Mouse (Mus musculus) left cerebral cortex, adult 18-20 months (tissue): Measurements from ENCODE around the gene Olfm3. TPM values are rescaled to one million over a fixed set of nuclear protein-coding genes. Genes with fewer than 3 reads are reported as not detected.

ENCODE experiments used
- DNase-seq, 2 experiments: peaks; one replicate each; pipeline ENCODE4 v3.0.0; 2021 to 2022; ENCODE audit warnings: low spot score in 2 of 2, mixed read lengths in 1 of 2
- long read RNA-seq, 2 experiments: library from polyadenylated mRNA; stranded (forward); transcript quantifications; one replicate each; pipeline ENCODE4 v2.0.0; 2021
- total RNA-seq, 2 experiments: library from RNA; stranded (reverse); gene quantifications; 2 replicates each; pipeline ENCODE4 v1.2.3; 2021

Olfm3 gene
- total RNA-seq = 10 to 100 TPM; 36.8 to 40.1 TPM
- long read RNA-seq, experiment 1, full-length matches to known transcripts = 17 of 17 reads
- long read RNA-seq, experiment 1, partial matches to known transcripts = 0 of 17 reads
- long read RNA-seq, experiment 1, other reads (novel, unspliced or antisense) = 0 of 17 reads
- long read RNA-seq, experiment 2, full-length matches to known transcripts = 17 of 21 reads
- long read RNA-seq, experiment 2, partial matches to known transcripts = 3 of 21 reads
- long read RNA-seq, experiment 2, other reads (novel, unspliced or antisense) = 1 of 21 reads

DNA sequence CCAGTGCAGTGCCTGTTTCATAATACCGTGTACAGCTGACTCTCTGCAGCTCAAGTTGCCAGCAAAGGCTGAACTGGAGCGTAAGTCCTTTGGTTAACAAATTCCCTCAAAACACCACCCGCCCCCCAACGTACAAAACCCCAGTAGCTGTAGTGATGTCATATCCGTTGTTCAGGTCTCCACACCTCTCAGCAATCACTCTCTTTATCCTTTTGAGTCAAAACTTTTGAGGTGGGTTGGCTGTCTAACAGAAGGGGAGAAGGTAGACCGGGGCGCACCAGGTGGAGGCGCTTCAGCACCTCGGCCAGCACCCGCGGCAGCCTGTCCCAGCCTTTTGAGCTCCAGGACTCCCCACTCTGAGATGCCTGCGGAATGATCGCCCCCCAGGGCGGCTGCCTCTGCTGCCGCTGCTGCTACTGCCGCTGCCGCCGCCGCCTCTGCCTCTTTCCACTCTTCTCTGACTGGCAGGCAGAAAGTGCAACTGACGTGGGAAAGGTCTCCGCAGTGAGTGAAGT is at the start of gene Olfm3:
Olfm3 (plus strand) TSS at position 155 of the 515 bp plus-strand sequence.
- peak; percentile 41 to 60 for DNase-seq

DNA sequence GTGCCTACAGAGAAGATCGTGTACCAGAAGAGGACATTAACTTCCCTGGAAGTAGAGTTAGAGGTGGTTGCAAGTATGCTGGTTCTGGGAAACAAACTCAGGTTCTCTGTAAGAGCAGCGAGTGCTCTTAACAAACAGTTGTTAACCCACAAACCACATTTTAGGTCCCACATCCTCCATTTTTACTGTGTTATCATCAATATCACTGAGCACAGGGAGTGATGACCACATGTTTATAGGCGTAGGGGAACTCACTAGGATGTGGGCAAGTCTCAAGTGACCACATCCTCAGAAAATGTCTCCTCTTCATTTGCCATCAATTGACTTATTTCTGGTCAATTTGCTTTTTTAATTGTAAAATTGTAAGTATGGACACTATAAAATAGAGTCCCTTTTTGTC is 14.1 kb upstream of the Olfm3 start:
- DNase-seq = no peak

DNA sequence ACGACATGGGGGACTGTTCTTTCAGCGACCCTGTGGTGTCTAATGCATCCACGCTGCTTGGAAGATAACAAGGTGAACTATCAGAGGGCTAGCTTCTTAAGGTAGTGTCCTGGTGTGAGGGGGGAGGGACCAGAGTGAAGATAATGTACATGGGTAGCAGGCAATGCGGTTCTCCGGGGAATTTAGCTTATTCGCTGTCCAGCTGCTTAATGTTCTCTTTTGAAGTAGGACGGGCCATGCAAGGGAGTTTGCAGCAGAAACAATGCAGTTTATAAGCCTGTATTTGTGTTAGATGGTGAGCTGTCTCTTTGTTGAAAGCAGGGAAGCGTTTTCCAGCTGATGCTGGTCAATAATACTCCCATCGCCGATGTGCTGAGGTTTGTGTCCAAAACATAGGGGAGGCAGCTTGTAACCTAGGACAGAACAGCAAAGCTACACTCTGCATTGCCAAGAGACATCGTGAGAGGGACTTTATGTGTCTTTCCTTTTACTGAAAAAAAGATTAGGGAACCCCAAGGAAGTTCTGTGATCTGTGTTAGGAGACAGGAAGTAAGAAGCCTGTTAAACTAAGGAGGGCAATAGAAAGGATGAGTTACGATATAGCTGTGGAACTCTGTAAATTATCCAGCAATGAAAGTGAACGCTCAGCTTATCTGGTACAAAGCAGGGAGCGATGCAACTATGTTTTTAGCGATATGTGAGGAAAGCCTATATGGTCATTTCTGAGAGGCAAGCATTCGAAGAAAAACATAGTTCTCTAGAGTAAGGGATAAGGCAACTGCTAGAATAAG is 950 bp downstream of the Olfm3 start:
- peak; percentile 3 to 6 for DNase-seq

- DNase-seq = no peak
These were observed 3.7 kb downstream of the Olfm3 start for GRCm38 (mm10) chr3:114907537-114907936.

DNA sequence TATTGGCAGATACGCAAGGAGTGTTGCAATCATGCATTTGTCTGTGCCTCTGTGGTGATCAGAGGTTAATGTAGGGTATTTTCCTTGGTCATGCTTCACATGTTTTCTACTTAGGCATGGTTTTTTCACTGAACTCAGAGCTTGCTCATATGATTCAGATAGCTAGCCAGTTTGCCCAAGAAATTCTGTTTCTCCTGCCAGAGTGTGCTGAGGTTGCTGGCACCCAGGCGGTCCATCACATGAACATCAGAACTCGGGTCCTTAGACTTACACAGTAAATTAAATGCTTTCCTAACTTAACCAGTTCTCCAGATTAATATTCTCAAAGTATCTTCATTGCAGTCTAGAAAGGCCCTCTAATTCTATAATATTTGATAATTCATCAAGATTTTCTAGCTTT is 5.0 kb downstream of the Olfm3 start:
- no peak for DNase-seq

- DNase-seq = no peak
These were observed 16.2 kb downstream of the Olfm3 start for GRCm38 (mm10) chr3:114920102-114920501.

DNA sequence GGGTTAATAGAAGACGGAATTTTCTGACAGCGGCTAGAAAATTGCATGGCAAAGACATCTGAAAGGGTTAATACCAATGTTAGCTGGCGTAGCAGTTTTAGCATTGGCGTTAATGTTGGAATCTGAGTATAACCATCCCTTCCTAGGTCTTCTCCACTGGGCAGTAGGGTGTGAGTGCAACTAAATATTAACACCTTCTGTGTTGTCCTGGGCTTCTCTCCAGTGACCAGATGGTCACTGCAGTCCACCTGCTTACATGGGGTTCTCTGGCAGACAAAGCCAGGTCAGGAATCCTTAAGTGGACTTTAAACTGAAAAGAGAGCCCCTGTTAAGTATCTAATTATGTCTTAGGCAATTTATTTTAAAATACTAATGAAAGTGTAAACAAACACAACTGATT is 25.7 kb downstream of the Olfm3 start:
- no peak for DNase-seq

- DNase-seq = no peak
These were observed 26.5 kb downstream of the Olfm3 start for GRCm38 (mm10) chr3:114930336-114930735.

- DNase-seq = no peak
These were observed 26.9 kb downstream of the Olfm3 start for GRCm38 (mm10) chr3:114930796-114931195.

- DNase-seq = no peak
These were observed 29.0 kb downstream of the Olfm3 start for GRCm38 (mm10) chr3:114932881-114933280.

- DNase-seq = no peak
These were observed 51.0 kb downstream of the Olfm3 start for GRCm38 (mm10) chr3:114954904-114955303.

GRCm38 (mm10) chr3:114959311-114959967 is 55.6 kb downstream of the Olfm3 start:
- DNase-seq = no peak

DNA sequence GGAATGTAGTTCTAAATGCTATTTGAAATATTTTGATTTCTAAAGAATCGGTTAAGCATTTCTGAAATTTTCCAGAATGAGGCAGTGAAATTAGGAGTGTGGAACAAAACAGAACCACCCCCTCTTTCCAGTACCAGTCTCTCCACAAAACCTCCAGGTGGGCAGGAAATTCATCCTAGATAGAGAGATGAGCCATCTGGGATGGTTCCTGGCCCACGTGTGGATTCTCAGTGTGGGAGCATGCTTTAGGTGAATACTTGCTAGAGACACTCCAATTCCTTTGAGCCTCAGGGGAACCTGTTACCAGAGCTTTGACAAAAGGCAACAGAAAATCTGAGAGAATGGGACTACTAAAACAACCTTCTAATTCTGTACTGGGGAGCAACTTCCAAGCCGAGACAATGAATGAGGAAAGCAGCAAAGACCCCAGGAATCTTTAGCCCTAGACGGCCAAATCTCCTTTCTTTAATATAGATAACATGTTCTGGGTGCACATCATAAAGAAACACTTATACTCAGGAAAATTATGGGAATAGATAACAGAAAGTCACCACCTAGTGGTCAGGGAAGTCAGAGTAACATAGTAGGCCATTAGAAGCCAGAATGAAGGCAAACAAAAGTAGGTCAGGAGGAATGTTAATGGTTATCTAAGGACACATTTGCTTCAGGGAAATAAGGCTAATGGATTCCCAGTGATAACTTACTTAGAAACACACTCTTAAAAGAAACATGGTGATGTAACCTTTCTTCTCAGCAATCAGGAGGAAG is 58.6 kb downstream of the Olfm3 start:
- peak; percentile 13 to 33 for DNase-seq

- DNase-seq = no peak
These were observed 67.3 kb downstream of the Olfm3 start for GRCm38 (mm10) chr3:114971183-114971582.

GRCm38 (mm10) chr3:114972522-114972921 is 68.6 kb downstream of the Olfm3 start:
- no peak for DNase-seq

DNA sequence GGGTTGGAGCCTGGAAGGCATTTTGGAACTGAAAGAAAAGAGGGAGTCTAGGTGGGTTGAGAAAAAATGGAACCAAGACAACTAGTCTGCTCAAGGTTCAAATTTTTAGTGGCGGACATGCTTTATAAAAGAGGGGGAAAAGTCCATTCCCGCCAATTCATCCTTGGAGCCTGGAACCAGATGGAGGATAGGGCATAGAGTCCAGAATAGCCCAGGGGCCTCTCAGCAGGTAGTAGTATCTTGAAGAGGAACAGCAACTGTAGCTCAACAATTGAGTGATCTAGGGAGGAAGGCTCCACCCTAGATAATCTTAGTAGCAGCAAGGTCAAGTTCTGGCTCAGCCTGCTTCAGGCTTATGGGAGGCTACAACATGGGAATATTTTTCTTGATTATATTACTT is 87.0 kb downstream of the Olfm3 start:
- no peak for DNase-seq

DNA sequence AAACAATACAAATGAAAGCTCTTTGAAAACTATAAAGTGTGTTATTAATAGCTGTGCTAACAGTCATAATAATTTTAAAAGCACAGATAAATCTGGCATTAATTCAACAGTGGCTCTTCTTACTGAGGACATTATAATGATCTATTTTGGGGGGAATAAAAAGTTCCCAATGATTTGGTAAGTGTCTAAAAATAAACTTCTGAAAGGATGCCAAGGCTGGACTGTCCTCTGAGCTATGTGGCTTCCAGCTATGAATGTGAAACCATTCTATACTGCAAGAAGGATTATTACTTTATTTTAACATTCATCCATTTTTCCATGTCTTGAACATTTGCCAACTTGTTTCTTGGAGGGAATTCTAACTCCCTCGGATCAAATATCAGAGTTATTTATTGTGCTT is 92.1 kb downstream of the Olfm3 start:
- DNase-seq = no peak

DNA sequence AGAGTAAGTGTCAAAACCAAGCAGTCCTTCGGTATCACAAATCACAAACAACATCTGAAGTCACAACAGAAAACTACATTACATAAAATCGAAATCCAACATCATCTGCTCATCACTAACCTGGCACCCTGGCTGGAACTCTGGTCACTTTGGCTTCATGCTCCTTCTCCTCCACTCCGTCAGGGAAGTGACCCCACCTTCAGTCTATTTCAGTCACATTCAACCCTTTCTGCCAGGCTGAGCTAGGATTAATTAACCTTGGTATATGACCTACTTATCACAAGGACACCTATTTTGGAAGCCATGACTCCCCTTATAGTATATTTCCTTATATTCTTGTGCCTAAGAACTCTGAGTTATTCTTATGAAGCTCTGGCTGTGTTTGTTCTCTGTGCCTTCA is 123.7 kb downstream of the Olfm3 start:
- no peak for DNase-seq

DNA sequence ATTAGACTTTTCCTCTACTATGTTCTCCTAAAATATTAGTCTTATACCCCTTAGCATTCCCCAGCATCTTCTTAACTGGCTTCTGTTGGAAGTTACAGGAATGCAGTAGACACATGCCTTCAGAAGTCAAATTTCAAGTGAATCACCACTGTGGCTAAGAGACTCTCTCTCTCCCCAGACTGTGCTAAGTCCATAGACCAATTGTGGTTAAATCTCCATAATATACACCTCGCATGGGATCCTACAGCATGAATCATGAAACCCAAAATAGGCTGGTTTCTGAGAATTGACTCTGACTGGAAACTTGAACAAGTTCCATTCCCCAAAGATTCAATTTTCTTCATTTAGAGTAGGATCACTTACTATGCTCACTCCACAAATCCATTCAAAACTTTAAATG is 124.2 kb downstream of the Olfm3 start:
- DNase-seq = no peak

DNA sequence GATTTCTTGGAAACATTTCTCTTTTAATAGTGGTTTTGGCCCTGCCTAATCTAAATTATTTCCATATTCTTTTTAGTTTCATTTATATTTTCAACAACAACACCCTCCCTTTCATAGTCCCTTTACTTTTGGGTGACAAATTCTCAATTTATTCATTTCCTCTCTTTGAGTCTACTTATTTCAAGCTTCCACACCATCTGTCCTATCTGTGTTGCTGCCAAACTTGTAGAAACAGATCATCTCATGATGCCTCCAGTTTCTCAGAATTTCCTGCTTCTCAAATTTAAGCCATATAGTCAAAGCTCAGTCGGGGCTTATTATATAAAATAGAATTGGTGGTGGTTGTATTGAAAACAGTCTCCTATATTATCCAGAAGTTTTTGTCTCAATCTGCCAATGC is 124.7 kb downstream of the Olfm3 start:
- peak; percentile 49 to 55 for DNase-seq

DNA sequence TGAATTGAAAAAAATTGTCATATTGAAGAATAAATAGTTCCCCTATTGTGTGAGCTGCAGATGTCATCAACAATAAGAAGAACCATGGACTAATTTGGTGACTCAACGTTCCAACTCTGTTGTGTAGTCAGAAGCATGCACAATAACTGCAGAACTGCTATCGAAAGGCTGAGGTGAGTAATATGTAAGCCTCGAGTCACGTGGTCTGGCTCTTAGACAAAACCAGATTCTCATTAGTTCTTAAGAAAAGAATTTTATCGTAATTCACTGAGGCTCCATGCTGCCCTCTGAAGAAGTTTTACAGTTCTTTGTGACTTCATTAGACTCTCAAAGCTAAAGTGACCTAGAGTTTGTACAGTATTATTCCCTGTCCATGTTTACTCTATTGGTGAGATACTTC is 145.2 kb downstream of the Olfm3 start:
- no peak for DNase-seq
